Mouse (Mus musculus): ENCODE results near the gene Gzmn. TPM values are rescaled to one million over a fixed set of nuclear protein-coding genes. Genes with fewer than 3 reads are reported as not detected.
"Not testable (repeated sequence)": the region's sequence is repeated elsewhere in the genome, so short reads cannot be mapped to it uniquely, and the experiment has no call there.

Gzmn gene
- polyA plus RNA-seq, 1 experiment, result not detected

DNA sequence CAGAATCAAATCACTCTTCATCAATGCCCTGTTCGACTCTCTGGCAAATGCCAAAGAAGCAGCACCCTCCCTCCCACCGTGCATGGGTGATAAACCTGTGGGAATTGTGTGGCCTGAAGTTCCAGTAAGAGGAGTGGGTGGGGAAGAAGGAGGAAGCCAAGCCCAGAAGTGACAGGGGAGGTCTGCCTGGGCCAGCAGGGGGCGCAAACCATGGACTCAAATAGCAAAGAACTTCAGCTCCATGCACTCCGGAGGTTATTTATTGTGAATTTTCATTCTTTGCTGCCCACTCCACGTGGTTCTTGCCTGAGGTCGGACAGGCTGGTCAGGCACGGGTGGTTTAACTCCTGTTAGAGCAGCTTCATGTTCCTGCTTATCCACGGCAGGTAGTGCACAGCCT, 3.3 kb upstream of the Gzmn start:
- H3K27ac ChIP-seq (ENCODE audit: control insufficient read depth, insufficient read depth, low read length); H3K4me1 ChIP-seq (replicated peaks; ENCODE audit: control insufficient read depth, insufficient read depth, low read length); H3K36me3 ChIP-seq (ENCODE audit: control insufficient read depth, insufficient read depth, low read length); H3K4me3 ChIP-seq (ENCODE audit: control insufficient read depth, insufficient read depth, low read length); H3K27me3 ChIP-seq (ENCODE audit: control insufficient read depth, insufficient read depth, low read length): not testable (repeated sequence)
- DNase-seq, result peak; percentile 46
- 18% methylated on average over 8 of the region's 8 CpGs for WGBS
- peak; percentile 65; the same call in 1 of the 2 replicates for TF ChIP-seq CTCF (IDR thresholded peaks at IDR 0.05; ENCODE audit: borderline replicate concordance, control insufficient read depth, extremely low read depth, insufficient read depth, low read length, poor library complexity)

DNA sequence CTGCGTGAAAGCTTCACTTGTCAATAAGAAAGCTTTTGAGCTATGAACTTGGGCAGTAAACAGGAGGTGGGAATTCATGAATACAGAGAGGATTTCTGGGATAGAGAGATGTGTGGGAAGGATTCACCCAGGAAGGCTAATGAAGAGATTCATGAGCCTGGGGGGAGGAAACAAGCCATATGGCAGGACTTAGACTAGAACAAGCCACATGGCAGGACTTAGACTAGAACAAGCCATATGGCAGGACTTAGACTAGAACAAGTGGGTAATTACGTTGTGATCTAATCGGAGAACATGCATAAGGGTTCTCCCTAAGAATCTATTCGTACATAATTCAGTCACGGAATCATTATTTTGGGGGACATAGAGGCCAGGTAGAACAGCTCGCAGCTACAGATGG, 1.0 kb downstream of the Gzmn start:
- no peak for TF ChIP-seq CTCF (IDR thresholded peaks at IDR 0.05; ENCODE audit: borderline replicate concordance, control insufficient read depth, extremely low read depth, insufficient read depth, low read length, poor library complexity)
- TF ChIP-seq POLR2A (IDR thresholded peaks at IDR 0.05; ENCODE audit: control insufficient read depth, extremely low read depth, insufficient read depth, low read length, poor library complexity), result no peak
- Histone ChIP-seq H3K27me3 (ENCODE audit: control insufficient read depth, insufficient read depth, low read length) (no peaks in the 10 kb centered on the region), H3K36me3 (ENCODE audit: control insufficient read depth, insufficient read depth, low read length) (no peaks in the 10 kb centered on the region), H3K4me3 (ENCODE audit: control insufficient read depth, insufficient read depth, low read length) (no peak overlapping the region), H3K27ac (ENCODE audit: control insufficient read depth, insufficient read depth, low read length) (no peak overlapping the region), H3K4me1 (replicated peaks; ENCODE audit: control insufficient read depth, insufficient read depth, low read length) (no peaks in the 10 kb centered on the region)
- WGBS, result 97% methylated on average over 6 of the region's 6 CpGs
- DNase-seq, result no peak

DNA sequence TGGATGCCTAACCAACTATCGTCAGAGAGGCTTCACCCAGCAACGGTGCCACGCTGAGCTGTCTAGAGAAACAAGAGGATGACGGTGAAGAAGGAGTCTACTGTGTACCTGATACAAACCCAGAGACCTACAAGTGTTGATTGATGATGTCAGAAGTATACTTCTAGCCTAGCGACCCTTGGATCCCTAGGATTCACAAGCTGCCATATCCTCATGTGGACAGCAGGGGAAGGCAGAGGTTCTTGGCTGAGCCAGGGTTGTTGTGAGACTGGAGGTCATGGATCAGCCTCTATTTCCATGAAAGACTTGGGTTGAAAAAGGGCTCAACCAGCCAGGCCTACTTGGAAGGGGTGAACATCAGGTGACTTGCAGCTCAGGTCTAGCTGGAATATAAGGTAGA, 1.7 kb downstream of the Gzmn start:
- Histone ChIP-seq H3K27ac (ENCODE audit: control insufficient read depth, insufficient read depth, low read length) (no peak overlapping the region), H3K4me1 (replicated peaks; ENCODE audit: control insufficient read depth, insufficient read depth, low read length) (no peaks in the 10 kb centered on the region), H3K27me3 (ENCODE audit: control insufficient read depth, insufficient read depth, low read length) (no peaks in the 10 kb centered on the region), H3K4me3 (ENCODE audit: control insufficient read depth, insufficient read depth, low read length) (no peak overlapping the region), H3K36me3 (ENCODE audit: control insufficient read depth, insufficient read depth, low read length) (no peaks in the 10 kb centered on the region)
- WGBS, result 93% methylated on average over 5 of the region's 5 CpGs
- TF ChIP-seq CTCF (IDR thresholded peaks at IDR 0.05; ENCODE audit: borderline replicate concordance, control insufficient read depth, extremely low read depth, insufficient read depth, low read length, poor library complexity) (no peak), POLR2A (IDR thresholded peaks at IDR 0.05; ENCODE audit: control insufficient read depth, extremely low read depth, insufficient read depth, low read length, poor library complexity) (no peak)
- no peak for DNase-seq

DNA sequence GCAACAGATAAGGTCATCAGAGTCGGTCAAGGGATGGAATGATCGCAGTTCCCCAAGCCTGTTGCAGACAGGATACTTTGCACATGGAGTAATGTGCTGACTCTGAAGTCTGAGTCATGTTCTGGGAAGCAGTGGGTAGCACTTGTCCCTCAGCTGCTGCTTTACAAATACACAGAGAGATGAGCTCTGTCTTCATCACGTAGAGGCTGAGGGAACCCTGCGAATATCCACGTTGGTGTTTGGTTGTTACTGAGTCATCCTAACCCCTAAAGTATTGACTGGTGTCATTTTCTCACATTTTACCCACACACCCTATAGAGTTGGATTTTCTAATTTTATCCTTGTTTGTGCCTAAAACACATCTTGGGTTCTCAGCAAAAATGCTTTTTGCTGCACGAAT, 6.4 kb downstream of the Gzmn start:
- no peaks in the 10 kb centered on the region for H3K27me3 ChIP-seq (ENCODE audit: control insufficient read depth, insufficient read depth, low read length)
- H3K4me1 ChIP-seq (replicated peaks; ENCODE audit: control insufficient read depth, insufficient read depth, low read length), result no peaks in the 10 kb centered on the region
- H3K27ac ChIP-seq (ENCODE audit: control insufficient read depth, insufficient read depth, low read length), result no peak overlapping the region
- H3K36me3 ChIP-seq (ENCODE audit: control insufficient read depth, insufficient read depth, low read length), result no peaks in the 10 kb centered on the region
- TF ChIP-seq POLR2A (IDR thresholded peaks at IDR 0.05; ENCODE audit: control insufficient read depth, extremely low read depth, insufficient read depth, low read length, poor library complexity) (no peak), CTCF (IDR thresholded peaks at IDR 0.05; ENCODE audit: borderline replicate concordance, control insufficient read depth, extremely low read depth, insufficient read depth, low read length, poor library complexity) (no peak)
- no peak overlapping the region for H3K4me3 ChIP-seq (ENCODE audit: control insufficient read depth, insufficient read depth, low read length)
- WGBS, result 70% methylated on average over 6 of the region's 6 CpGs
- DNase-seq, result no peak

DNA sequence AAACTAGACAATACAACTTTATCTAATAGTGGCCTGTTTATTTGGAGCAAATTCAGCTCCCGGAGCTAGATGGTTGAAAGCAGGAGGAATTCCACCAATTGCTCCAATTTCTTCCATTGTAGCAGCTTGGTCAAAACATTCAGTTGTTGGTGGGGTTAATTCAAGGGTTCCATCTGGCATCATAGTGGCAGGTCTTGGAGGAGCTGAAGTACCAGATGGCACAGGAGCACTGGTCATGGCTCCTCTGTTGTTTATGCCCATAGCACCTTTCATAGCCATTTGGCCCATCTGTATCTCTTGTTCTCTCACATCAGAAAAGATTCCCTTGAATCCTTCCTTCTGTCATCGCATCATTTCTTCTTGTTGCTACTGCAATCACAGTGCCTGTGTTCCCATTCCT, 12.3 kb downstream of the Gzmn start:
- TF ChIP-seq CTCF (IDR thresholded peaks at IDR 0.05; ENCODE audit: borderline replicate concordance, control insufficient read depth, extremely low read depth, insufficient read depth, low read length, poor library complexity), result no peak
- no peak for TF ChIP-seq POLR2A (IDR thresholded peaks at IDR 0.05; ENCODE audit: control insufficient read depth, extremely low read depth, insufficient read depth, low read length, poor library complexity)
- no peak overlapping the region for H3K27ac ChIP-seq (ENCODE audit: control insufficient read depth, insufficient read depth, low read length)
- H3K36me3 ChIP-seq (ENCODE audit: control insufficient read depth, insufficient read depth, low read length), result no peaks in the 10 kb centered on the region
- no peak for DNase-seq
- no peak overlapping the region for H3K4me3 ChIP-seq (ENCODE audit: control insufficient read depth, insufficient read depth, low read length)
- no peaks in the 10 kb centered on the region for H3K4me1 ChIP-seq (replicated peaks; ENCODE audit: control insufficient read depth, insufficient read depth, low read length)
- H3K27me3 ChIP-seq (ENCODE audit: control insufficient read depth, insufficient read depth, low read length), result no peaks in the 10 kb centered on the region
- WGBS, result 80% methylated on average over 2 of the region's 2 CpGs

DNA sequence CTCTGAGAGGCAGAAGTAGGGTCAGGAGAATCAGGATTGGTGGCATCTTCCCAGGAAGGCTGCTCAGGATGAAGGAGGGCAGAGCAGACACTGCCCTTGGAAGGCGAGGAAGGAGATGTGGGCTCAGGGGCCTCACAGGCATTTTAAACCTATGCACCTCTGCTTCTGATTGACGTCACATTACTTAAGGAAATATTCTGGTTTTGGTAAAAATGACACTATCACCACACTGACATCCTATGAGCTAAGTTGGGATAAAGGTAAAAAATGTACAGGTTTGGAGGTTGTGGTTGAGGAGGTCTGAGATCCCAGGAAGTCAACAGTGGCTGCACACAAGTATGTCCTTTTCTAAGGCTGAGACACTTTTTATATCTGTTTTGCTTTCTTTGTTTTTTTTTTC, 14.9 kb downstream of the Gzmn start, which contains the start of gene Gzmg:
Gzmg (minus strand) TSS at position 101 of the 400 bp plus-strand sequence.
- not testable (repeated sequence) for DNase-seq; H3K27me3 ChIP-seq (ENCODE audit: control insufficient read depth, insufficient read depth, low read length); H3K27ac ChIP-seq (ENCODE audit: control insufficient read depth, insufficient read depth, low read length); H3K4me1 ChIP-seq (replicated peaks; ENCODE audit: control insufficient read depth, insufficient read depth, low read length); H3K4me3 ChIP-seq (ENCODE audit: control insufficient read depth, insufficient read depth, low read length); H3K36me3 ChIP-seq (ENCODE audit: control insufficient read depth, insufficient read depth, low read length)
- WGBS, result 83% methylated on average over 2 of the region's 2 CpGs

DNA sequence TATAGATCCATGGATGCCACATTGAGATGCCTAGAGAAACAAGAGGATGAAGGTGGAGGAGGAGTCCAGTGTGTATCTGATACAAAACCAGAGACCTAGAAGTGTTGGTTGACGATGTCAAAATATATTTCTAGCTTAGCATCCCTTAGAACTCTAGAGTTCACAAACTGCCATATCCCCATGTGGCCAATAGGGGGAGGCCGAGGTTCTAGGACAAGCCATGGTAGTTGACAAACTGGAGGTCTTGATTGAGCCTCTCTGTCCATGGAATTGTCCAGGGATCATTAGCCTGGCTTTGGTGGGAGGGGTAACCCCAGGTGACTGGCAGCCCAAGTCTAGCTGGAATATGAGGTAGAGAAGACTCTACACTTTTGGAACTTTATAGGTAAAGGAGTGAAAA, 19.1 kb downstream of the Gzmn start:
- WGBS, result 74% methylated on average over 2 of the region's 2 CpGs

DNA sequence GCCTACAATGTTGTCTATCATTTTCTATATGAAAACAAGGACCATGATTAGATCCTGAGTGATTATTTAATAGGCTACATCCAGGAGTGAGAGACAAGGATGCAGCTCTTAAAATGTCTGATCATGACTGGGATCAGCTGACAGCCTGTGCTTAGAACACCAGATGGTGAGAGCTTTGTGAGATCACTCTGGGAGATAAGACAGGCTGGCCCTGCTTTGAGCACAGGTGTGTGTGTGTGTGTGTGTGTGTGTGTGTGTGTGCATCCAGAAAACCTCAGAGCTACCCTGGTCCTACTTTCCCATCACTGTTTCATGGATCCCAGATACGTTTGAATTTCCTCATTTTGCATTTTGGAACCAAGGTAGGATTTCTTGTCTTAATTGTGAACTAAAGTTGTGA, 40.7 kb downstream of the Gzmn start:
- H3K36me3 ChIP-seq (ENCODE audit: control insufficient read depth, insufficient read depth, low read length); H3K27ac ChIP-seq (ENCODE audit: control insufficient read depth, insufficient read depth, low read length); H3K27me3 ChIP-seq (ENCODE audit: control insufficient read depth, insufficient read depth, low read length); DNase-seq; H3K4me1 ChIP-seq (replicated peaks; ENCODE audit: control insufficient read depth, insufficient read depth, low read length); H3K4me3 ChIP-seq (ENCODE audit: control insufficient read depth, insufficient read depth, low read length): not testable (repeated sequence)
- WGBS, result 53% methylated on average over 1 of the region's 1 CpGs

More for the DNA sequence above, 19.1 kb downstream of the Gzmn start:
- H3K27ac ChIP-seq (ENCODE audit: control insufficient read depth, insufficient read depth, low read length), result no peak overlapping the region
- H3K4me1 ChIP-seq (replicated peaks; ENCODE audit: control insufficient read depth, insufficient read depth, low read length), result no peaks in the 10 kb centered on the region
- H3K27me3 ChIP-seq (ENCODE audit: control insufficient read depth, insufficient read depth, low read length), result no peaks in the 10 kb centered on the region
- peak; percentile 9 for DNase-seq
- no peaks in the 10 kb centered on the region for H3K36me3 ChIP-seq (ENCODE audit: control insufficient read depth, insufficient read depth, low read length)
- TF ChIP-seq CTCF (IDR thresholded peaks at IDR 0.05; ENCODE audit: borderline replicate concordance, control insufficient read depth, extremely low read depth, insufficient read depth, low read length, poor library complexity) (no peak), POLR2A (IDR thresholded peaks at IDR 0.05; ENCODE audit: control insufficient read depth, extremely low read depth, insufficient read depth, low read length, poor library complexity) (no peak)
- no peak overlapping the region for H3K4me3 ChIP-seq (ENCODE audit: control insufficient read depth, insufficient read depth, low read length)

DNA sequence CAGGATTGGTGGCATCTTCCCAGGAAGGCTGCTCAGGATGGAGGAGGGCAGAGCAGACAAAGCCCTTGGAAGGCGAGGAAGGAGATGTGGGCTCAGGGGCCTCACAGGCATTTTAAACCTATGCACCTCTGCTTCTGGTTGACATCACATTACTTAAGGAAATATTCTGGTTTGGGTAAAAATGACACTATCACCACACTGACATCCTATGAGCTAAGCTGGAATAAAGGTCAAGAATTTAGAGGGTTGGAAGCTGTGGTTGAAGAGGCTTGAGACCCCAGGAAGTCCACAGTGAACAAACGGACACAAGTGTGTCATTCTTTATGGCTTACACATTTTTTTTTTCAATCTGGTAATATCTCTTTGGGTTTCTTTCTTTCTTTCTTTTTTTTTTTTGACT, 41.9 kb downstream of the Gzmn start, which contains the start of gene Gzmd:
Gzmd (minus strand) TSS at position 101 of the 400 bp plus-strand sequence.
- 80% methylated on average over 2 of the region's 2 CpGs for WGBS
- H3K27ac ChIP-seq (ENCODE audit: control insufficient read depth, insufficient read depth, low read length), result not testable (repeated sequence)

More for the DNA sequence above, 41.9 kb downstream of the Gzmn start, which contains the start of gene Gzmd:
- not testable (repeated sequence) for H3K4me3 ChIP-seq (ENCODE audit: control insufficient read depth, insufficient read depth, low read length); H3K36me3 ChIP-seq (ENCODE audit: control insufficient read depth, insufficient read depth, low read length); DNase-seq; H3K27me3 ChIP-seq (ENCODE audit: control insufficient read depth, insufficient read depth, low read length); H3K4me1 ChIP-seq (replicated peaks; ENCODE audit: control insufficient read depth, insufficient read depth, low read length)
